Comparison of ENCODE assay signal across 30 mouse cellular contexts in genomic region chr12:105548881-105549280, GRCm38 (mm10). TPM values are rescaled to one million over a fixed set of nuclear protein-coding genes. Genes with fewer than 3 reads are reported as not detected.
DNase-seq lines count a peak whose midpoint lies in the region; ATAC-seq lines count a peak whose summit lies in the region.
"Had no signal": no experiment of that assay in that cellular context is flagged by ENCODE, and none has a peak within 500 bp of the region (broad histone marks: within the 10 kb centered on the region; RNA-seq: fewer than 3 reads in every experiment).

No protein-coding gene starts in this region.

- WGBS in intestine, embryonic 16.5 days = 83% methylated on average over 6 of the region's 6 CpGs
- WGBS in intestine, embryonic 15.5 days = 80% methylated on average over 6 of the region's 6 CpGs
- WGBS in forebrain, embryonic 15.5 days = 89% methylated on average over 6 of the region's 6 CpGs

- 0 out of 2 replicates have a peak overlapping the region, but pooled peaks have one; percentile 2 for H3K9ac ChIP-seq in intestine, embryonic 16.5 days (ENCODE audit: low read depth, low read length)
- H3K9ac ChIP-seq in intestine, embryonic 15.5 days = no peak overlapping the region
- H3K9ac ChIP-seq in forebrain, embryonic 15.5 days (replicated peaks) = no peak overlapping the region
- H3K9ac ChIP-seq: embryonic facial prominence, embryonic 12.5 days; forebrain, embryonic 13.5 days; limb, embryonic 15.5 days; stomach, embryonic 15.5 days had no signal

- H3K4me2 ChIP-seq in intestine, embryonic 16.5 days (ENCODE audit: low read depth, low read length) = no peak overlapping the region
- H3K4me2 ChIP-seq in intestine, embryonic 15.5 days (replicated peaks) = no peak overlapping the region
- no peak overlapping the region for H3K4me2 ChIP-seq in forebrain, embryonic 15.5 days (replicated peaks)
- H3K4me2 ChIP-seq: embryonic facial prominence, embryonic 12.5 days; forebrain, embryonic 13.5 days; limb, embryonic 15.5 days; stomach, embryonic 15.5 days had no signal

- H3K4me1 ChIP-seq in intestine, embryonic 16.5 days (ENCODE audit: control insufficient read depth, insufficient read depth, low read length) = peaks cover 17% of the 10 kb centered on the region
- H3K4me1 ChIP-seq in intestine, embryonic 15.5 days (replicated peaks) = peaks cover 13% of the 10 kb centered on the region
- H3K4me1 ChIP-seq in forebrain, embryonic 15.5 days = 0 out of 2 replicates have a peak, but pooled peaks cover 3% of the 10 kb centered on the region
- H3K4me1 ChIP-seq: forebrain, embryonic 13.5 days had no signal

- H3K27ac ChIP-seq in intestine, embryonic 16.5 days (ENCODE audit: low read length) = no peak overlapping the region
- H3K27ac ChIP-seq in intestine, embryonic 15.5 days = no peak overlapping the region
- H3K27ac ChIP-seq in forebrain, embryonic 15.5 days (replicated peaks) = no peak overlapping the region
- H3K27ac ChIP-seq: embryonic facial prominence, embryonic 12.5 days; forebrain, embryonic 13.5 days; layer of hippocampus, adult 2 months; limb, embryonic 15.5 days; midbrain, embryonic 10.5 days; stomach, embryonic 15.5 days had no signal

- no peaks in the 10 kb centered on the region for H3K36me3 ChIP-seq in intestine, embryonic 16.5 days (ENCODE audit: control insufficient read depth, insufficient read depth, low read length)
- no peaks in the 10 kb centered on the region for H3K36me3 ChIP-seq in intestine, embryonic 15.5 days
- H3K36me3 ChIP-seq in forebrain, embryonic 15.5 days = no peaks in the 10 kb centered on the region
- H3K36me3 ChIP-seq: embryonic facial prominence, embryonic 12.5 days; limb, embryonic 15.5 days; midbrain, embryonic 10.5 days; stomach, embryonic 15.5 days had no signal

- H3K9me3 ChIP-seq in intestine, embryonic 16.5 days (ENCODE audit: control insufficient read depth, low read length) = no peaks in the 10 kb centered on the region
- no peaks in the 10 kb centered on the region for H3K9me3 ChIP-seq in intestine, embryonic 15.5 days
- no peaks in the 10 kb centered on the region for H3K9me3 ChIP-seq in forebrain, embryonic 15.5 days
- H3K9me3 ChIP-seq: embryonic facial prominence, embryonic 12.5 days; forebrain, embryonic 13.5 days; limb, embryonic 15.5 days; midbrain, embryonic 10.5 days; stomach, embryonic 15.5 days had no signal

- DNase-seq in lung, postnatal 36 days = peak; percentile 56
- no peak for DNase-seq in lung, postnatal 25 days (ENCODE audit: low spot score)
- DNase-seq in adrenal gland, postnatal 14 days = peak; percentile 73
- DNase-seq in kidney, postnatal 36 days = peak; percentile 56 to 64
- DNase-seq in right cerebral cortex, postnatal 36 days (ENCODE audit: low spot score in 2 of 2) = no peak
- DNase-seq: cerebellum, adult 11 months; cerebellum, postnatal 10 days; gastrocnemius, postnatal 25 days; layer of hippocampus, postnatal 36 days; lung, postnatal 4 days; right cerebral cortex, postnatal 14 days; thymus, adult 18-20 months had no signal

- H3K27me3 ChIP-seq in intestine, embryonic 16.5 days (replicated peaks; ENCODE audit: control insufficient read depth, insufficient read depth, low read length) = no peaks in the 10 kb centered on the region
- H3K27me3 ChIP-seq in intestine, embryonic 15.5 days (replicated peaks) = no peaks in the 10 kb centered on the region
- H3K27me3 ChIP-seq in forebrain, embryonic 15.5 days = no peaks in the 10 kb centered on the region
- H3K27me3 ChIP-seq: embryonic facial prominence, embryonic 12.5 days; forebrain, embryonic 13.5 days; stomach, embryonic 15.5 days had no signal

- H3K4me3 ChIP-seq in intestine, embryonic 16.5 days (ENCODE audit: low read length) = no peak overlapping the region
- H3K4me3 ChIP-seq in intestine, embryonic 15.5 days (replicated peaks) = no peak overlapping the region
- no peak overlapping the region for H3K4me3 ChIP-seq in forebrain, embryonic 15.5 days
- H3K4me3 ChIP-seq: embryonic facial prominence, embryonic 12.5 days; erythroblast, embryonic 14.5 days; forebrain, embryonic 13.5 days; layer of hippocampus, adult 2 months; limb, embryonic 15.5 days; midbrain, embryonic 10.5 days; stomach, embryonic 15.5 days had no signal

- ATAC-seq in intestine, embryonic 16.5 days = no peak
- ATAC-seq in intestine, embryonic 15.5 days = no peak
- no peak for ATAC-seq in forebrain, embryonic 15.5 days (replicated peaks)
- ATAC-seq: forebrain, embryonic 13.5 days; inflammation-experienced regulatory T-cells, adult 6 months had no signal

RNA-seq across cellular contexts. Expression of gene Bdkrb2, which starts 14.1 kb away (rescaled TPM):
- 5.3 and 5.8 TPM in 2 replicates for polyA plus RNA-seq in intestine, embryonic 16.5 days (2015; fragmentation: Nextera tagmentation; extraction: Ambion mirVana)
- 4.5 and 4.6 TPM in 2 replicates for polyA plus RNA-seq in intestine, embryonic 15.5 days (2015; fragmentation: Nextera tagmentation; extraction: Ambion mirVana)
- 10.0 and 11.9 TPM in 2 replicates for total RNA-seq in adrenal gland, postnatal 14 days (2021)
- polyA plus RNA-seq in forebrain, embryonic 15.5 days (2015; fragmentation: Nextera tagmentation; extraction: Ambion mirVana) = 0.38 and 0.64 TPM in 2 replicates
- total RNA-seq: CH12.LX; MEL; monocyte, adult 5-6 weeks had no signal
- polyA plus RNA-seq: erythroblast, embryonic 14.5 days; inflammation-experienced regulatory T-cells, adult 6 months had no signal

RNA-seq across cellular contexts. Expression of gene Bdkrb1, which starts 54.0 kb away (rescaled TPM):
- polyA plus RNA-seq in intestine, embryonic 16.5 days (2015; fragmentation: Nextera tagmentation; extraction: Ambion mirVana) = 0.22 and 0.43 TPM in 2 replicates
- polyA plus RNA-seq in intestine, embryonic 15.5 days (2015; fragmentation: Nextera tagmentation; extraction: Ambion mirVana) = 0.31 and 0.37 TPM in 2 replicates
- 0.26 TPM in 1 of 2 replicates, not detected in the other for total RNA-seq in adrenal gland, postnatal 14 days (2021)
- 0.20 TPM in 1 of 2 replicates, not detected in the other for polyA plus RNA-seq in forebrain, embryonic 15.5 days (2015; fragmentation: Nextera tagmentation; extraction: Ambion mirVana)
- total RNA-seq: gastrocnemius, postnatal 25 days; heart, adult 8-10 months; layer of hippocampus, adult 2 months; layer of hippocampus, postnatal 36 days; left cerebral cortex, postnatal 36 days; MEL; monocyte, adult 5-6 weeks had no signal
- polyA plus RNA-seq: embryonic facial prominence, embryonic 12.5 days; erythroblast, embryonic 14.5 days; forebrain, embryonic 13.5 days; heart, embryonic 16.5 days; hindbrain, embryonic 11.5 days; limb, embryonic 15.5 days; midbrain, embryonic 10.5 days had no signal

Comparison
In these comparisons a context has a peak if more than half of its experiments do, and no peak if none do; other contexts are left out.
1. DNase-seq: peak in lung, postnatal 36 days (single experiment), adrenal gland, postnatal 14 days (single experiment) and kidney, postnatal 36 days (2 of 2); none in lung, postnatal 25 days (single experiment) and right cerebral cortex, postnatal 36 days (0 of 2).